Mouse (Mus musculus): ENCODE results near the gene Itga6. TPM values are rescaled to one million over a fixed set of nuclear protein-coding genes. Genes with fewer than 3 reads are reported as not detected.
"Not testable (repeated sequence)": the region's sequence is repeated elsewhere in the genome, so short reads cannot be mapped to it uniquely, and the experiment has no call there.

Itga6 gene
- polyA plus RNA-seq, 1 experiment from 2014 or later: 22.3 TPM

DNA sequence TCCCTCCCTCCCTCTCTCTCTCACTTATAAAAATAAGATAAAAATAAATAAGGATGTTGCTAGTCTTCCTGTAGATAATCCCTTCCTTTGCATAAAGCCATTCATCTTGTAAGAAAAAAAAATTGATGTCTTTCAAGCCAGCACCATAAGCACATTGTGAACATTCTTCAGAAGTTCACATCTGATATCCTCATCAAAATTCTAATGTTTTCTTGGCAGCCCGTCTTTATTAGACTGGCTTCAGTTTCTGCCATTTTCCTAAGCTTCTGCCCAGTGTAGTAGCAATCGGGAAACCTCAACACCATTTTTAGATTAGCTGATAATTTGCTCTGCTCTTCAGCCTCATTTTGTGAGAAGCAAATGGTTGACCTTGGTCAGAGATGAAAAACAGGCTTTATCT, 33.8 kb upstream of the Itga6 start:
- Histone ChIP-seq H3K9ac (ENCODE audit: low read depth, low read length) (no peak overlapping the region), H3K27ac (ENCODE audit: low read depth, low read length) (no peak overlapping the region), H3K36me3 (ENCODE audit: control insufficient read depth, insufficient read depth, low read length) (no peaks in the 10 kb centered on the region), H3K9me3 (ENCODE audit: control insufficient read depth, low read length) (no peaks in the 10 kb centered on the region), H3K27me3 (replicated peaks; ENCODE audit: control insufficient read depth, insufficient read depth, low read length) (no peaks in the 10 kb centered on the region), H3K4me3 (ENCODE audit: low read depth, low read length) (no peak overlapping the region), H3K4me1 (replicated peaks; ENCODE audit: control insufficient read depth, insufficient read depth, low read length) (no peaks in the 10 kb centered on the region), H3K4me2 (no peak overlapping the region)
- 58% methylated on average over 2 of the region's 2 CpGs for WGBS
- no peak for DNase-seq (ENCODE audit: low spot score)
- no peak for ATAC-seq (replicated peaks; ENCODE audit: low FRiP score)

DNA sequence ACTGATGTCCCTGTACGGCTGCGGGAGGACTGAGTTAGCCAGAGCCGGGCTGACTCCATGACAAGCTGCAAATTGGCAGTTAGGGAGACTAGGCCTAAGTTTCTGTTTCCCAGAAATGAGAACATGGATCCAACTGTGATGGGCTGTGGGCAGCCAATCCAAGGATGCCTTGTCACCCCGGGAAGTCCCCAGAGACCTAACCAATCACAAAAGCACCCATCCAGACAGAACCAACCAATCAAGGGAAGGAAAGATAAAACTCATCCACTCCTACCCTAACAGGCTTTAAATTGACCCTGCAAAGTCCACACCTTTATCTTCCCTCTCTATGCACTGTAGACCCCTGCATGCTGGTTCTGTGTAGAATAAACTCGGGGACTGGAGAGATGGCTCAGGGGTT, 31.0 kb upstream of the Itga6 start:
- ATAC-seq (replicated peaks; ENCODE audit: low FRiP score) (no peak), DNase-seq (ENCODE audit: low spot score) (no peak)
- no peak overlapping the region for H3K9ac ChIP-seq (ENCODE audit: low read depth, low read length)
- H3K27me3 ChIP-seq (replicated peaks; ENCODE audit: control insufficient read depth, insufficient read depth, low read length): no peaks in the 10 kb centered on the region
- no peak overlapping the region for H3K27ac ChIP-seq (ENCODE audit: low read depth, low read length)
- H3K4me1 ChIP-seq (replicated peaks; ENCODE audit: control insufficient read depth, insufficient read depth, low read length): peaks cover 4% of the 10 kb centered on the region; the same call in 1 of the 2 replicates
- WGBS: 87% methylated on average over 5 of the region's 5 CpGs
- no peaks in the 10 kb centered on the region for H3K9me3 ChIP-seq (ENCODE audit: control insufficient read depth, low read length)
- no peak overlapping the region for H3K4me2 ChIP-seq
- no peak overlapping the region for H3K4me3 ChIP-seq (ENCODE audit: low read depth, low read length)
- H3K36me3 ChIP-seq (ENCODE audit: control insufficient read depth, insufficient read depth, low read length): no peaks in the 10 kb centered on the region

DNA sequence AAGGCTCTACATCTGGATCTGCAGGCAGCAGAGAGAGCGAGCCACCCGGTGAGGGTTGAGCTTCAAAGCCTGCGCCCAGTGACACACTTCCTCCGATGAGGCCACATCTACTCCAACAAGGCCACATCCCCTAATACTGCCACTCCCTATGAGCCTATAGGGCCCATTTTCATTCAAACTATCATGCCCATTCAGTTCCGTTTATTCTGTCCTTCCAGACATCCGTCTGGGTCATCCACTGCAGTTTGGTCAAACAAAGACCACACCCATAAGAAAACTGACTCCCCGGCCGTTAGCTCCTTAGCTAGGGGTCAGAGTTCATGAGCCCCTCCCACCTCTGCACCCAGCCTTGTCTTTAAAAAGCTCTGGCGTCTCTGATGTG, 26.4 kb upstream of the Itga6 start:
- no peak for DNase-seq (ENCODE audit: low spot score)
- H3K36me3 ChIP-seq (ENCODE audit: control insufficient read depth, insufficient read depth, low read length): no peaks in the 10 kb centered on the region
- no peaks in the 10 kb centered on the region for H3K9me3 ChIP-seq (ENCODE audit: control insufficient read depth, low read length)
- H3K4me1 ChIP-seq (replicated peaks; ENCODE audit: control insufficient read depth, insufficient read depth, low read length): peaks cover 11% of the 10 kb centered on the region
- H3K9ac ChIP-seq (ENCODE audit: low read depth, low read length): no peak overlapping the region
- ATAC-seq (replicated peaks; ENCODE audit: low FRiP score): no peak
- 42% methylated on average over 9 of the region's 9 CpGs for WGBS
- no peak overlapping the region for H3K4me2 ChIP-seq
- no peaks in the 10 kb centered on the region for H3K27me3 ChIP-seq (replicated peaks; ENCODE audit: control insufficient read depth, insufficient read depth, low read length)
- no peak overlapping the region for H3K4me3 ChIP-seq (ENCODE audit: low read depth, low read length)
- no peak overlapping the region for H3K27ac ChIP-seq (ENCODE audit: low read depth, low read length)

DNA sequence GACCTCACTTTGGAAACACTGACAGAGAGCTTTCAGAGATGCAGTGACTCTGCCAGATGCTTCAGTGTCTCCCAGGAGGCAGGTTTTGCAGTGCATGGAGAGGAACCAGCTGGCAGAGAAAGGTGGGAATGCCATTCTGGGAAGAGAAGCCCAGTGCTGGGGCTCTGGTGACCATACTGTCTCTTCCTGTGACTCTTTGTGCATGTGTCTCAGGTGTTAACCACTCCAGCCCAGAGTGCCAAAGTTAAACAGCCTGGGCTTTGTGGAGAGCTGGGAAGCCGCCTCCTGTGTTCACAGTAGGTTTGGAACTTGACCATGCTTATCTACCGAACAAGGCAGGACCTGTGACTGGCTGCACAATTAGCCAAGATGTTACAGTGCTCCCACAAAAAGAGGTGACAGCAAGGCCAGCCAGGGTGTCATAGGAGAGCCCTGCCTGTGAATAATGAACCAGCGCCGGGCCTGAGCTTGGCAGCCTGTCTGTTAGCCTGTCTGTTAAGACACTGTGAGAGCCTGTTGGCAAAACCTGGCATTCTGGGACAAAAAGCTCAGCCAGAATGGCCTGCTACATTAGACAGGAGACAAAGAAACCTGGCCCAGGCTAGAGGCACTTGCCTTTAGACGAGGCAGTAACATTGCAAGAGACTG, 25.9 kb upstream of the Itga6 start:
- Histone ChIP-seq H3K27me3 (replicated peaks; ENCODE audit: control insufficient read depth, insufficient read depth, low read length) (no peaks in the 10 kb centered on the region), H3K9ac (ENCODE audit: low read depth, low read length) (no peak overlapping the region), H3K4me1 (replicated peaks; ENCODE audit: control insufficient read depth, insufficient read depth, low read length) (peaks cover 11% of the 10 kb centered on the region), H3K27ac (ENCODE audit: low read depth, low read length) (no peak overlapping the region; the same call in 1 of the 2 replicates), H3K4me3 (ENCODE audit: low read depth, low read length) (no peak overlapping the region), H3K36me3 (ENCODE audit: control insufficient read depth, insufficient read depth, low read length) (no peaks in the 10 kb centered on the region), H3K9me3 (ENCODE audit: control insufficient read depth, low read length) (no peaks in the 10 kb centered on the region), H3K4me2 (no peak overlapping the region)
- DNase-seq (ENCODE audit: low spot score): no peak
- WGBS: 77% methylated on average over 5 of the region's 5 CpGs
- ATAC-seq (replicated peaks; ENCODE audit: low FRiP score): no peak

DNA sequence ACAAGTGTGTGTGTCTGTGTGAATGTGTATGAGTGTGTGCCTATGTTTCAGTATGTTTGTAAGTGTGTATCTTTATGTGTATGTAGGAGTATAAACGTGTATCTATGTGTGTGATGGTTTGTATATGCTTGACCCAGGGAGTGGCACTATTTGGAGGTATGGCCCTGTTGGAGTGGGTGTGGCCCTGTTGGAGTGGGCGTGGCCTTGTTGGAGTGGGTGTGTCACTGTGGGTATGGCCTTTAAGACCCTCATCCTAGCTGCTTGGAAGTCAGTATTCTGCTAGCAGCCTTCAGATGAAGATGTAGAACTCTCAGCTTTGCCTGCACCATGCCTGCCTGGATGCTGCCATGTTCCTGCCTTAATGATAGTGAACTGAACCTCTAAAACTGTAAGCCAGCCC, 24.9 kb upstream of the Itga6 start:
- peaks cover 13% of the 10 kb centered on the region for H3K4me1 ChIP-seq (replicated peaks; ENCODE audit: control insufficient read depth, insufficient read depth, low read length)
- not testable (repeated sequence) for H3K4me2 ChIP-seq; H3K4me3 ChIP-seq (ENCODE audit: low read depth, low read length); H3K36me3 ChIP-seq (ENCODE audit: control insufficient read depth, insufficient read depth, low read length); ATAC-seq (replicated peaks; ENCODE audit: low FRiP score); H3K9me3 ChIP-seq (ENCODE audit: control insufficient read depth, low read length); DNase-seq (ENCODE audit: low spot score); H3K27ac ChIP-seq (ENCODE audit: low read depth, low read length); H3K27me3 ChIP-seq (replicated peaks; ENCODE audit: control insufficient read depth, insufficient read depth, low read length); H3K9ac ChIP-seq (ENCODE audit: low read depth, low read length)
- WGBS: 62% methylated on average over 2 of the region's 2 CpGs

DNA sequence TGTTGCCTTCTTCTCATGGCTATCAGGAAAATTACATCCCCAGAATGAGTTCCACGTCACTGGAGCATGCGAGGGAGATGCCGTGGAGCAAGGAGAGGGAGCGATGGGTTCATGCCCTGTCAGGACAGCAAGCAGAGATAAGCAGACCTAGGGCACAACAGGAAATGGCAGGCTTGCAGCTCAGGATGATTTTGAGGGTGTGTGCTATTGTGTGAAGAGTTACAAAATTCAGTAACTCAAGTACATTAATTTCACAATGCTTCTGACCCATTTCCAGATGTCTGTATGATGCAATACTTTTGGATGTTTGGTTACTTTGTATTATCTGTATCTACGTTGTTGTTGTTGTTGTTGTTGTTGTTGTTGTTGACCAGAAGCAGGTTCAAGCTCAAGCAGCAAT, 22.5 kb upstream of the Itga6 start:
- DNase-seq (ENCODE audit: low spot score): no peak
- Histone ChIP-seq H3K27me3 (replicated peaks; ENCODE audit: control insufficient read depth, insufficient read depth, low read length) (no peaks in the 10 kb centered on the region), H3K36me3 (ENCODE audit: control insufficient read depth, insufficient read depth, low read length) (no peaks in the 10 kb centered on the region), H3K4me2 (no peak overlapping the region), H3K4me1 (replicated peaks; ENCODE audit: control insufficient read depth, insufficient read depth, low read length) (peaks cover 13% of the 10 kb centered on the region), H3K27ac (ENCODE audit: low read depth, low read length) (no peak overlapping the region), H3K9ac (ENCODE audit: low read depth, low read length) (no peak overlapping the region), H3K4me3 (ENCODE audit: low read depth, low read length) (no peak overlapping the region), H3K9me3 (ENCODE audit: control insufficient read depth, low read length) (no peaks in the 10 kb centered on the region)
- no peak; the same call in 1 of the 2 replicates for ATAC-seq (replicated peaks; ENCODE audit: low FRiP score)
- 40% methylated on average over 5 of the region's 5 CpGs for WGBS

DNA sequence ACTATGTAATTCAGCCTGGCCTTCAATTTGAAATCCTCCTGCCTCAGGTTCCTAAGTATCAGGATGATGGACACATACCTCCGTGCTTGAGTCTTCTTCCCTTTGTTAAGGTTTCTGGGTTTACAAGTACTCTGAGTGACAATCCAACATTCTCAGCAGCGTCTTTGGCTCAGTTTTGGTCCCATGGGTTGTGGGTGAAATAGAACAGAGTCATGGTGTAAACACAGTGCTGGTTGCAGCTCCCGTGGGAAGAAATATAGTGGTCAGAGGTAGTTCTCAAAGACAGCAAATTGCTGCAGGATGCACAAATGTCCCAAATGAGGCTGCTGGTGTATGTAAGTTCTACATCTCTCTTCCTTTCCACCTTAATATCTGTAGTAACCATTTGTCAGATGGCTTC, 21.8 kb upstream of the Itga6 start:
- ATAC-seq (replicated peaks; ENCODE audit: low FRiP score) (no peak), DNase-seq (ENCODE audit: low spot score) (no peak)
- Histone ChIP-seq H3K36me3 (ENCODE audit: control insufficient read depth, insufficient read depth, low read length) (no peaks in the 10 kb centered on the region), H3K4me2 (no peak overlapping the region), H3K27me3 (replicated peaks; ENCODE audit: control insufficient read depth, insufficient read depth, low read length) (no peaks in the 10 kb centered on the region), H3K4me1 (replicated peaks; ENCODE audit: control insufficient read depth, insufficient read depth, low read length) (peaks cover 13% of the 10 kb centered on the region), H3K9me3 (ENCODE audit: control insufficient read depth, low read length) (no peaks in the 10 kb centered on the region), H3K9ac (ENCODE audit: low read depth, low read length) (no peak overlapping the region), H3K27ac (ENCODE audit: low read depth, low read length) (no peak overlapping the region), H3K4me3 (ENCODE audit: low read depth, low read length) (no peak overlapping the region)
- 64% methylated on average over 3 of the region's 3 CpGs for WGBS

DNA sequence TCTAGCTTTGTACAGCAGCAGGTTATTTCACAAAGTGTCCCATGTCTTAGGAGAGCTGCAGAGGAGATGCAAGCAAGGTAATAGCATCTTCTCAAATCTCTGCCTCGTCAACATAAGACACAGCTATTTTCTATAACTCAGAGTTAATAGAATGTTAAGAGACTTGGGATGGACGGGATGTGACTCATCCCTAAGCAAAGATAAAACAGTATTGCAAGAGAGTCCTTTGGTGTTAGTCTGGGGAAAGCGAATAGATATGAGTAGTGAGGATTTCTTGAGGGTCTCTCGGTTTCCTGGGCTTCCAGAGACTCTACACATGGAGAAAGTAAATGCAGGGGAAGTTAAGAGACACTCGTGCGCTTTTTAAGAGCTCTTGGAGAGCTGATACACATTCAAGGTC, 21.4 kb upstream of the Itga6 start:
- no peak overlapping the region for H3K27ac ChIP-seq (ENCODE audit: low read depth, low read length)
- 45% methylated on average over 6 of the region's 6 CpGs for whole genome bisulfite sequencing
- H3K9me3 ChIP-seq (ENCODE audit: control insufficient read depth, low read length): no peaks in the 10 kb centered on the region
- no peak overlapping the region for H3K9ac ChIP-seq (ENCODE audit: low read depth, low read length)
- H3K27me3 ChIP-seq (replicated peaks; ENCODE audit: control insufficient read depth, insufficient read depth, low read length): no peaks in the 10 kb centered on the region
- DNase-seq (ENCODE audit: low spot score) (no peak), ATAC-seq (replicated peaks; ENCODE audit: low FRiP score) (no peak)
- no peaks in the 10 kb centered on the region for H3K36me3 ChIP-seq (ENCODE audit: control insufficient read depth, insufficient read depth, low read length)
- H3K4me2 ChIP-seq: no peak overlapping the region
- no peak overlapping the region for H3K4me3 ChIP-seq (ENCODE audit: low read depth, low read length)
- H3K4me1 ChIP-seq (replicated peaks; ENCODE audit: control insufficient read depth, insufficient read depth, low read length): peaks cover 16% of the 10 kb centered on the region

DNA sequence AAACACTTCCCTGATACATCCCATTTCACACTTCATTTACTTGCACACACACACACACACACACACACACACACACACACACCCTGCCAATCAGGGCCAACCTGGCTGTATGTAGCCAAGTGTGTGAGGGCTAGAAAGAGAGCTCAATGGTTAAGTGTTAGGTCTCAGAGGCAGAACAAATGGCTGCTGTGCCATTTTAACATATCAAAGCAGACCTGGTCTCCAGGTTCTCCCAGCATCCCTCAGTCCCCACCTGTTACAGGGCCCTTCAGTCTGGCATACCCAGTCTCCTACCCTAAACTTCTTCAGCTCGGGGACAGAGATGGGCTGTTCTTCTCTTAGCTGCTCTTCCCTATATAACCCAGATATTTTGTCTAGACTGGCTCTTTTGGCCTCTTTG, 20.0 kb upstream of the Itga6 start:
- Histone ChIP-seq H3K4me2 (no peak overlapping the region), H3K27me3 (replicated peaks; ENCODE audit: control insufficient read depth, insufficient read depth, low read length) (no peaks in the 10 kb centered on the region), H3K4me1 (replicated peaks; ENCODE audit: control insufficient read depth, insufficient read depth, low read length) (peaks cover 13% of the 10 kb centered on the region), H3K36me3 (ENCODE audit: control insufficient read depth, insufficient read depth, low read length) (no peaks in the 10 kb centered on the region), H3K9ac (ENCODE audit: low read depth, low read length) (no peak overlapping the region), H3K27ac (ENCODE audit: low read depth, low read length) (no peak overlapping the region), H3K4me3 (ENCODE audit: low read depth, low read length) (no peak overlapping the region), H3K9me3 (ENCODE audit: control insufficient read depth, low read length) (no peaks in the 10 kb centered on the region)
- ATAC-seq (replicated peaks; ENCODE audit: low FRiP score) (no peak), DNase-seq (ENCODE audit: low spot score) (no peak)
- WGBS: 50% methylated on average over 1 of the region's 1 CpGs

Data from liver, embryonic 11.5 days (tissue).